ENCODE assay signal across 8 mouse cellular contexts in the genomic region with DNA sequence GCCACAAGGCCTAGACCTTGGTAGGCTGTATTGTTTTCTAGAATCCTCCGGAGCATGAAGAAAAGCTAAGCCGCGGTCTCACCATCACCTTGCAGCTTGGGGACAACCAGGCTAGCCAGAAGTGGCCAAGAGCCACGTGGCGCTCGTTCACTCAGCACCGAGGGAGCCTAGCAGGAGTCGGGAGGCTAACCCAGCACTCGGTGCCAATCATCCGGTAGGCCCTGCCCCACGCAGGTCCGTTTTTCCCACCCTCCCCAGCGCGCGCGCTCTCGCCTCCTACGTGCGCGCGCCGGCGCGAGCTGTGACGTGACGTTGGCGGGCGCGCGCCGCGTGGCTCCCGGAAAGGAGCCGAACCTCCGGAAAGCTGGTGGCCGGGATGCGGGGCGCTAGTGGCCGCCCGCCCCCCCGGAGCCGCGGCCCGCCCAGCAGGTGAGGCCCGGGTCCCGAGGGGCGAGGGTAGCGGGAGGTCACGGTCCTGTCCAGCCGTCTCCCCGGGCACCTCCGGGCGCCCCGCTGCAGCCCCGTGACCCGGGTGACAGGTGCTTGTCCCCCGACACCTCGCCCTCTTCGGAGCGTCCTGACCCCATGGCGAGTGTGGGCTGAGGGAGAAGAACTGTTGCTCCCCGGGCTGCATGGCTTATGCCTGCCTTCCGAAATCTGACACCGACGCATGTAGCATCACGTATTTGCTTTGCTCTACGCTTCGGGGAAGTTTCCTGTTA. TPM values are rescaled to one million over a fixed set of nuclear protein-coding genes. Genes with fewer than 3 reads are reported as not detected.
DNase-seq lines count a peak whose midpoint lies in the region; ATAC-seq lines count a peak whose summit lies in the region.
"Not testable (repeated sequence)": the region's sequence is repeated elsewhere in the genome, so short reads cannot be mapped to it uniquely, and the experiment has no call there.

A gene (plus strand): TSS at position 315 of the 722 bp plus-strand sequence.

- peak; percentile 83 for ATAC-seq in erythroid progenitor cell, adult 5-6 weeks (replicated peaks; ENCODE audit: low FRiP score, poor library complexity, severe bottlenecking)
- peak; percentile 77 to 81 for ATAC-seq in hematopoietic stem cell, adult 5-6 weeks (replicated peaks in 1 of 2; ENCODE audit: insufficient read depth in 1 of 2, low FRiP score in 2 of 2, low TSS enrichment in 1 of 2, low read depth in 1 of 2, poor library complexity in 2 of 2, severe bottlenecking in 2 of 2)
- peak; percentile 91 for ATAC-seq in limb, embryonic 13.5 days (ENCODE audit: low FRiP score, low read depth)
- ATAC-seq in midbrain, embryonic 11.5 days (ENCODE audit: low FRiP score) = peak; percentile 96
- ATAC-seq in stomach, embryonic 16.5 days (ENCODE audit: insufficient read depth, low FRiP score) = peak; percentile 96

- H3K4me2 ChIP-seq in limb, embryonic 13.5 days (replicated peaks); midbrain, embryonic 11.5 days; stomach, embryonic 16.5 days (ENCODE audit: low read depth, low read length): not testable (repeated sequence)

- not testable (repeated sequence) for H3K27me3 ChIP-seq in limb, embryonic 13.5 days; midbrain, embryonic 11.5 days (ENCODE audit: control insufficient read depth, insufficient read depth, low read length); stomach, embryonic 16.5 days (ENCODE audit: control insufficient read depth, insufficient read depth, low read length)

- DNase-seq in adrenal gland, postnatal 14 days; gonadal fat pad, adult 2 months (ENCODE audit: low read depth); large intestine, adult 2 months (ENCODE audit: low read depth, low spot score); midbrain, embryonic 11.5 days (ENCODE audit: low spot score, missing footprints): not testable (repeated sequence)

- not testable (repeated sequence) for H3K27ac ChIP-seq in limb, embryonic 13.5 days; midbrain, embryonic 11.5 days (ENCODE audit: low read depth, low read length); stomach, embryonic 16.5 days (ENCODE audit: low read length)

- not testable (repeated sequence) for H3K9me3 ChIP-seq in limb, embryonic 13.5 days; midbrain, embryonic 11.5 days (ENCODE audit: control insufficient read depth, low read length); stomach, embryonic 16.5 days (replicated peaks; ENCODE audit: control insufficient read depth, low read length)

- no CpG with 5 or more reads among the region's 68 CpGs for WGBS in large intestine, adult 2 months
- WGBS in limb, embryonic 13.5 days = no CpG with 5 or more reads among the region's 68 CpGs
- WGBS in midbrain, embryonic 11.5 days = no CpG with 5 or more reads among the region's 68 CpGs
- WGBS in stomach, embryonic 16.5 days = no CpG with 5 or more reads among the region's 68 CpGs

- not testable (repeated sequence) for H3K4me3 ChIP-seq in limb, embryonic 13.5 days; midbrain, embryonic 11.5 days (ENCODE audit: low read depth, low read length); stomach, embryonic 16.5 days (replicated peaks; ENCODE audit: low read length)

- H3K36me3 ChIP-seq in limb, embryonic 13.5 days; midbrain, embryonic 11.5 days (ENCODE audit: control insufficient read depth, insufficient read depth, low read length); stomach, embryonic 16.5 days (ENCODE audit: control insufficient read depth, insufficient read depth, low read length): not testable (repeated sequence)

- not testable (repeated sequence) for H3K9ac ChIP-seq in limb, embryonic 13.5 days; midbrain, embryonic 11.5 days (ENCODE audit: low read length); stomach, embryonic 16.5 days (ENCODE audit: low read length)

- H3K4me1 ChIP-seq in limb, embryonic 13.5 days; midbrain, embryonic 11.5 days (ENCODE audit: control insufficient read depth, insufficient read depth, low read length); stomach, embryonic 16.5 days (ENCODE audit: control insufficient read depth, insufficient read depth, low read length): not testable (repeated sequence)

RNA-seq across cellular contexts. Expression of the gene that starts here (rescaled TPM):
- total RNA-seq in adrenal gland, postnatal 14 days (2021) = 75.7 and 81.4 TPM in 2 replicates
- total RNA-seq in erythroid progenitor cell, adult 5-6 weeks (2015; ENCODE audit: low replicate concordance) = 0.72 and 0.84 TPM in 2 replicates
- 1.2 and 5.3 TPM in 2 replicates for total RNA-seq in erythroid progenitor cell, adult 5-6 weeks (2017; ENCODE audit: low replicate concordance)
- polyA plus RNA-seq in gonadal fat pad, adult 2 months (2012; rRNA removed) = 60.9 and 61.5 TPM in 2 replicates
- total RNA-seq in hematopoietic stem cell, adult 5-6 weeks (2017) = 16.2 and 22.6 TPM in 2 replicates
- 15.4 and 19.7 TPM in 2 replicates for polyA plus RNA-seq in large intestine, adult 2 months (2012; rRNA removed)
- 14.3 and 14.7 TPM in 2 replicates for polyA plus RNA-seq in limb, embryonic 13.5 days (2015; fragmentation: Nextera tagmentation; extraction: Ambion mirVana)
- polyA plus RNA-seq in midbrain, embryonic 11.5 days (2014; fragmentation: Nextera tagmentation; extraction: Ambion mirVana) = 9.2 and 9.6 TPM in 2 replicates
- 17.0 and 17.8 TPM in 2 replicates for polyA plus RNA-seq in stomach, embryonic 16.5 days (2015; fragmentation: Nextera tagmentation; extraction: Ambion mirVana)
